Mouse (Mus musculus): Measurements from ENCODE around the gene Slc25a45.

Slc25a45 gene

DNA sequence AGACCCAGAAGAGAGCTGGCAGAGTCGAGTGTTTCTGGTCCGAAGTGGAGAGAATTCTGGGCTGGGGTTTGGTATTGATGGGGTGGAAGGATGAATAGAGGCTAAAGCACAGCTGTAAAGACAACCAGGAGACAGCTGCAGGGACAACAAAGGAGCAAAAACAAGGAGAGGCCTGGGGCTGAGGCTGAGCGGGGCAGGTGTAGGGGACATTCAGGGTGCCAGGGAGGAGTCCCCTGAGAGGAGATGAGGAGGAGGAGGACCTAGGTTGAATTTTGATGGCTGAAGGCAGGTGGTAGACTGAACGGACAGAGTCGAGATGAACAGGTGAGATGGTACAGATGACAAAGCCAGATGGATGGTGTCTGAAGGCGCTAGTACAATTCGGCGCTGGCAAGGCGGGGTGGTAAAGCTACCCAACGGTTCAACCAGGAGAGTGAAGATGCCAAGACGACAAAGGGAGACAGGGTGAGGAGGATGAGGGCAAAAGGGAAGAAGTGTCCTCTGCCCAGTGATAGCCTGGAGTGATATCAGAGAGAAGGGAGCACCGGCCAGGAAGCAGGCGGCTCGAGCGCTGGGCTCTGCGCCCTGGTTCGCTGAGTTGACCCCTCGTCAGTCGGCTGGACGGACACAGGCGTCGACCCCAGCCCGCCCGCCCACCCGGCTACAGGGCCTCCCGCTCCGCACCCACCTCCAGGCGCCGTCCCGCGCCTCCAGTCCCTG, 15.8 kb downstream of the Slc25a45 start:
- DNase-seq: no peak

DNA sequence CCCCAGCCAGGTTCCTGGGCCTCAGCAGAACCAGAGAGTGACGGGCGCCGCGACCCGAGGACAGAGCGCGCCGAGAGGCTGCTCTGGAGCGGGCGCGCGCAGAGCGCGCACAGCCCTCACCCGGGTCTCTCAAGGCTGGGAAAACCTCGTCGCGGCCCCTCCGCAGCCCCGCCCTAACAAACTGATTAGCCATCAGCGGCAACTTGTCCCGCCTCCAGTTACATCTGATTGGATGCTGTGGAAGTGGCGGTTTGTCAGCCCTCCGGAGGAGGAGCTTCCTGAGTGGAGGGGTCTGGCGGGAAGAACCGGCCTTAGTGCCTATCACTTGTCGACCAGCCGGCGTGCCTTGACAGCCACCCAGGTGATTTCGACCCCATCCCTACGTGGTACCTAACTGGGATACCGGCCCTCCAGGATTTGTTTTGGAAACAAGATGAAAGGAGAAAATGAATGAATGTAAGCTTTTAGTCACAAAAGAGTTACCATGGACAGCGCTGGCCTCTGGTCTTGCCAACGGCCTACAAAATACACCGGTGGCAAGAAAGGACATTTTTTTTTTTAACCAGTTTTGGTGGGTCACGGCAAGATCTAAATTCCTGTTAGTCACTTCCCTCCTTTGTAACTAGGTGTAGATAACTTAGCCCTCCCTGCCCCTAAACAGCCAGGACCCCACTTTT, 16.5 kb downstream of the Slc25a45 start, which contains the start of gene Tigd3:
Gene Tigd3 (minus strand): TSS at position 148 of the 677 bp plus-strand sequence.
- peak; percentile 98 to 99 for DNase-seq

DNA sequence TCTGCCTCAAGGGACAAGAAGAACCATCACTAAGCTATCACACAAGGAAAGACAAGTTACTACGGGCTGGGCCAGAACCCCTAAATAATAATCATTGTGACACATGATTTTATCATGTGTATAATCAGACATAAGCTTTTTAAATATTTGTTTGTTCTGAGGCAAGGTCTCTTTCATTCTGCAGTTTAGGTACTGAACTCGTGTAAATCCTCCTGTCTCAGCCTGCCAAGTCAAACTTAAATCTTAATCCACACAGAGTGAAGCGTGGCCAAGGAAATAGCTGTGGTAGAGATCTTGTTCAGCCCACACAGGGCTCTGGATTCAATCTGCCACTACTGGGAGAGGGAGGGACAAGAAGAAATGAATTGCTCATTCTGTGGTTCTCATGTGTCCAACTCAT, 29.7 kb downstream of the Slc25a45 start:
- no peak for DNase-seq

DNA sequence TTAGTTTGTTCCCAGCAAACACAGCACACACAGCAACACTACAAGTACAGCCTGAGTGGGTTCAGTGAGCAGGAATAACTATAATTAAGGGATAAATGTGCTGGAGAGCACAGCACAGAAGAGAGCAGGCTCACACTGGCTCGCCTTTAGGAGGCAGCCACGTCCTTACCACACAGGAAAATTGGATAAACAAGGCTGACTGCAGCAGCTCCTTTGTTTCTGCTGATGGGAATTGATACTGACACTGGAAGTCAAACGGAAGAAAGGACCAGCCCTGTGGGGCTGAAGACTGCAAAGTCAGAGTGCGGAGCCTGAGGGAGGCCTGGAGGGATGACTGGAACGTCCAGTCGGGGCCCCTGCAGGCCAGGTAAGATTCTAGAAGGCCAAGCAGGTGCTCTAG, 32.6 kb downstream of the Slc25a45 start:
- no peak for DNase-seq

DNA sequence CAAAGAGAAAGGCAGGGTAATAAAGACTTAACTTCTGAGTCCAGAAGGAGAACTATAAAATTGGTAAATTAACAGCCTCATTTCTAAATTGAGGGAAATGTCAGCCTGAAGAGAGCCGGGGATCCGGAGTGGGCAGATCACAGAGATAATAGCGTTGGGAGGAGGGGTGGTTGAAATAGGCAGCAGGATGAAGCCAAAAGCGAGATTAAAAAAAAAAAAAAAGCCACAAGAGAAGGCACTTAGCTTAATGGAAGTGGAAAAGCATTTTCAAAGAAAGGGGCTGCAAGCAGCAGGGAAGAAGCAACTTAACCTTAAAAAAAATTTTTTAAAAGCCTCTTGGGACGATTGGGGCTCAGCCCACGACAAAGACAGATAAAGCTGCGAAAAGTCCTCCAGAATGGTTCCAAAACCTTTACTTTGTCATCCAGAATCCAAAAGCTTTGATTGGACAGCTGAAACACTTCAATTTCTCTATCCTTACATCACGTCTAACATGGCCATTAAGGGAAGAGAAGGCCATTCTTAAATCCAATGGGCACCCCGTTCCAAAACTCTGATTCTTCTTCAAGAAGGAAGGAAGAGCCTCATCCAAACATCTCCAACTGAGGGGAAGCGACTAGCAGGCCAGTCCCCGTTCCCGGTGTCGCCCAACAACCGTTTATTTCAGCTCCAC, 34.0 kb downstream of the Slc25a45 start:
- no peak for DNase-seq

DNA sequence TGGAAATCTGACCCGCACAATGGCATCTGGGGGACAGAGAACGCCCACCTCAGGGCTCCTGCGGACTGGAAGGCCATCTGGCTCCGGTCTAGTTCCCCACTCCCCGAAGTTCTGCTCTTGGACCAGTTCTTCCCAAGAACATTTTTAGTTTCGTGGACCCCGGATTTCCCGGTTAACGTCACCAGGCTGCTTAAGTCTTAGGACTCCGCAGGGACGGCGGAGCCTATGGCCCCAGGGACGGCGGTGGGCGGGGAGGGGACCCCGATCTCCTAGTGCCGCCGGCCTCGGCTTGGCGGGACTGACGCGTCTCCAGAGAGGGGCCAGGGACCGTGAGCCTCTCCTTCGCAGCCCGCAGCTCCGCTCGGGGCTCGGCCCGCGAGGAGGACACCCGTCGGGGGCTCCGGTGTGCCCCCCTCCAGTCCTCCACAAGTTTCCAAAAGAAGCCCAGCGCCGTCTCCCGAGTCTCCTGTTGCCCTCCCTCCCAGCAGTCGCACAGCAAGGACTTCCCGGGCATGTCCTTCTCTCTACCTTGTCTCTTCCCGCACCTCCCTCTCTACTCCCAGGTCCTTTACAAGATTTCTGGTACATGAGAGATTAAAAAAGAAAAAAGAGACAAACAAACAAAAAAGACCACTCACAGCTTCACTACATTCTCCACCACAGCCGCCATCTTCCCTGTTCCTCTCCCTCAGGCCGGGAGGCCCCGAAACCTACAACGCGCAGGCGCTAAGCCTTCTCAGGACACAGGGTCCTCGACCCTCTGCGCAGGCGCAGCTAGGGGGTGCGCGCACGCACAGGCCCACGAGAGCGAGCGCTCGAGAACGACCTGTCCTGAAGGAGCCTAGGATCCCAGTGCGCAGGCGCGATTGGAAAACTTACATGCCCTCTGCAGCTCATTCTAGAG, 34.7 kb downstream of the Slc25a45 start:
- peak; percentile 99 to 100 for DNase-seq

DNA sequence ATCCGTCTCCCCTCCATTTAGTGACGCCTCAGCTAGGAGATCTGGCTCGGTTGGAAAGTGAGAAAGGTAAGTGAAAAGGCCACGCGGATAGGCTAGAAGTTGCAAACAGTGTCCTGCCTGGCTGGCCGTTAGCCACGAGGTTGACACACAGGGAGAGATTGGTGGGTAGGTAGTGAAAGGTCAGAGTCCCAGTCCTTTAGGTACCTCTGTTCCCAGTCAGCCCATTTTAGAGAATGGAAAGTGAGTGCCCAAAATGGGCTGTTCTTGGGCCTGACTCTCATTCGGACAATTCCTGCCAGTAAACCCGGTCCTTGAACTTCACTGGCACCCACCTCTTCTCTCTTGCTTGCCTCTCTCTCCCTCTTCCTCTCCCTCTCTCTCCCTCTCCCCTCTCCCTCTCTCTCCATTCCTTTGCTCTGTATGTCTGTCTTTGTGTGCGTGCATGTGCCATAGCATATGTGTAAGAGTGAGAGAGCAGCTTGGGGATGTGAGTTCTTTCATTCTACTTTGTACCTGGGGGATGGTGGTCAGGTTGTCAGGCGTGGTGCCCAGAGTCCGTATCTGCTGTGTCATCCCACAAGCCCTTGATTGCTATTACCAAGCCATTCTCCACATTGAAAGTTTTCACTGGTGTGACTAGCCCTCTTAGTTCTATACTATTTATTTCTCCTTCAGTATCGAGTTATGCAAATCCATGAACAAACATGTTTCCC, 35.6 kb downstream of the Slc25a45 start, which contains the start of gene Dpf2:
Gene Dpf2 (minus strand): TSS at position 4 of the 713 bp plus-strand sequence.
- DNase-seq: no peak

DNA sequence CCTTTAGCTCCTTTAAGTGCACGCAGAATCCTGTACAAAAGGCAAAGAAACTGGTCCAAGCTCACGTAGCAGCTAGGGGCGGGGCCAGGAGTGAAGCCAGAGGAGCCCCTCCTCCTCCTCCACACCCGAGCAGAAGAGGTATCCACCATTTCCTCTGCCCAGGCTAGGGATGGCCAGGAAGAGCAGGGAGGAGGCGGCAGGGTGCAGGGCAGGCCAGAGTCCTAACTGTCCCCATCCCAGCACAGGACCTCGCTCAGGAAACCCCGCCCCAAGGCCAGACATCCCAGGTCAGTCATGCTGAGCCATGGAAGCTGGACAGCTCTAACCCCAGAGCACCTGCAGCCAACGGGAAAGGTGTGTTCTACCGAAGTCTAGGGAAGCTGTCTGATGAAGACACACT, 44.1 kb downstream of the Slc25a45 start:
- peak; percentile 49 to 64 for DNase-seq

DNA sequence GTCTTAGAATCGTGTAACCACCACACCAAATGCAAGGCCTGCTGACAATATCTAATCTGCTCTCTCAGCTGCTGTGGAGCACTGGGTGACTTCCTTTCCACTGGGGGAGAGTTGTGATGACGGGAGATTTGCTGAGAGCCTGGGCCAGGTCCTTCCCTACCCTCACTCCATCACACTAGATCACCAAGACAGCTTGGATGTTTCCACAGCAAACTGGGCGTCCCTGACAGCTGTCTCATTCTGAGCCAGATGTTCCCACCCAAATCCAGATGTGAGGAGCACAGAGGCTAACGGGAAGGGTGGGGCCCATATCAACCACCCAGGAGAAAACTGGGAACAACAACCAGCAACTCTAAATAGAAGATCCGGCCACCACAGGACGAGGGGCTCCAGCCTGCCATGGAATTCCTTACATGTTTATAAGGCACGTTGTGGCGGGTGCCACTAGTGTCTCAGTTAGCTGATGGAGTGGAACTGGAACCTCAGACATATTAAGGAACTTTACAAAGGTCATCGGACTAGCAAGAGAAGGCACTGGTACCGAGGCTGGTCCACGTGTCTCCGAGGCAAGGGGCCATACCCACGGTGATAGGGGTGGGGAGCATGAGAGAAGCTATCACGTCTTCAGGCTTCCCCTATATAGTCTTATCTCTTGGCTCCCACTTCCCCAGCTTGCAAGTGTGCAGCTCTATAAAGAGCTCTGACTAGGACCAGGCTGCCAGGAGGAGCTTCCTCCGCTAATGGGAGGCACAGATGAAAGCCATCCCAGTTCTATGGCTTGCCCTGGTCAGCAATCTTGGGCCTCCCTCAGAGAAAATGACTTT, 44.7 kb downstream of the Slc25a45 start:
- DNase-seq: peak in 1 of 2 experiments; percentile 40

DNA sequence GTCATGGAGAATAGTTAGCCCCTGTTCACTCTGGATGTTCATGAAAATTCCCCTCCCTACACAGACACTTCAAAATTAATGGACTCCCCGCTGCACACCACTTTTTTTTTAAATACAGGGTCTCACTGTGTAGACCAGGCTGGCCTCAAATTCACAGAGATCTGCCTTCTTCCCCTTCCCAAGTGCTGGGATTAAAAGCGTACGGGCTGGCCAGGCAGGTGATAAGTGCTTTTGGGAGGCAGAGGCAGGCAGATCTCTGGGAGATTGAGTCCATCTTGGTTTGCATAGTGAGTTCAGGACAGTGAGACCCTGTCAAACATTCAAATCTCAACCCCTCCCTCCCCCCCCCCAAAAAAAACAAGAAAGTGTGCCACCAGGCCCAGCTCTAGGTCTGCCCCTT, 45.4 kb downstream of the Slc25a45 start:
- DNase-seq: no peak

DNA sequence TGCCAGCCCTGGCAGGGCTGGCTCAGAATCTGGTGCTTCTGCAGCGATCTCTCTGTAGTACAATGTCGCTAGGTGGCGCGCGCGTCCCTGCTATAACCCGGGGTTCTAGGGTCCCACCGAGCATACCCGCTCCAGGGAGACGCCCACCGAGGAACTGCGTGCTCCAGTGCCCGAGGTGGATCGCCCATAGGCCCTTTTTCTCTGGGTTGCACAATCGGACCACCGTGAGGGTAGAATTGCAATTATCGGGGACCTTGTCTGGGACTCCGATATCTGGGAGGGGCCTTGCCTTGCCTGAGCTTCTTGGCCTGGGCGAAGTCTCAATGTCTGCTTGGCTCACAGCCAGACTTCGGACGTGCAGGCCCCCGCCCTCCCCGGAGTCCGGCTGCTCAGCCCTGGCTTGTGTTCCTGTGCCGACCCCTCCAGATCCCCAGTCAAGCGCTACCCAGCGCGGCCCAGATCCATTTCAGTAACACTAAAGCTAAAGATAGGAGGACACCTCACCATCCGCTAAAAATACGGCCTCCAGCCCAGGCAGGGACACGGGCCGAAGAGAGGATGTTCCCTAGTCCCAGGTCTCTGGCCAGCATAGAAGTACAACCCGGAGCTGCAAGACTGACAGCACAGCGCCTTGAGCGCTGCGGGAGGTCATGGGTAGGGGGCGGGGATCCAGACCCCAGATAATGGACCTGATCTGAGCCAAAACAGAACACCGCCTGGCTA, 46.5 kb downstream of the Slc25a45 start:
- DNase-seq: peak; percentile 98 to 99

DNA sequence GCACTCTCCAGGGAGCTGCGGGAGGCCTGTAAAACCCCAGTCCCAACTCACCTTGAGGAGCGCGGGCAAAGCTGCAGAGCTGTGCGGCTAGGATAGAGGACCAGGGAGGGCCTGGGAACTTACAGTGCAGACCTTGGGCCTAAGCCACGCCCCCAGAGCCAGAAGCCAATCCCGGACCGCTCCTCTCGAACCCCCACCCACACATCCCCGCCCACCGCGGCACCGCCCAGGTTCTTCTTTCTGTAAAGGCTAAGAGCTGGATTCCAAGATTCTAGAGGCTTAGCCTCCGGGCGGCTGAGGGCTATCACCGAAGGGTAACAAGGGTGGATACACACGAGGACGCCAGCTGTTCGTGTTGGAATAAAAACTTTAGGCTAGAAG, 47.1 kb downstream of the Slc25a45 start, which contains the start of gene Cdc42ep2:
Gene Cdc42ep2 (minus strand): TSS at position 104 of the 381 bp plus-strand sequence.
- DNase-seq: peak; percentile 99

DNA sequence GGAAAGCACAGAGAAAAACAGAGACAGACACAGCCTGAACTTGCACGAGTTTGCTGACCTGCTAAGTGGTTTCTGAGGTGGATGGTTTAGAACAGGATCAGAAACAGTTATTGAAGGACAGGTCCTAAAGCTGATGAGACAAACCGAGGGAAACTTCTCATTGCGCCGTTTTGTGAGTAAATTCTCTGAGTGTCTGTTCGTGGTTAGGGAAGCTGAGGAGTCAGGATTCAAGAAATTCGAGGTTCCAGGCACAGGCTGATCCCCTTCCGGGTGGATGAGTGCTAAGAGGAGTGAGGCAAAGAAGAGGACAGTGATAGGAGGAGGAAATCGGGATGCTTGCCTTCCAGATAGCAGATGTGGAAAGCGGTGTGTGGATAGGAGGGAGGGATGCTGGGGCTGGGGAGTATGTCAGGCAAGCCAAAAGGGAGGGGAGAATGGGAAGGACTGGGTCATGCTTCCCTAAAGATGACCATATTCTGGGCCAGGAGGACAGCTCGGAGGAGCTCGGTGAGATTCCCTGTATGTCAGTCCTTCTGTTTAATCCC, 47.8 kb downstream of the Slc25a45 start:
- no peak for DNase-seq

DNA sequence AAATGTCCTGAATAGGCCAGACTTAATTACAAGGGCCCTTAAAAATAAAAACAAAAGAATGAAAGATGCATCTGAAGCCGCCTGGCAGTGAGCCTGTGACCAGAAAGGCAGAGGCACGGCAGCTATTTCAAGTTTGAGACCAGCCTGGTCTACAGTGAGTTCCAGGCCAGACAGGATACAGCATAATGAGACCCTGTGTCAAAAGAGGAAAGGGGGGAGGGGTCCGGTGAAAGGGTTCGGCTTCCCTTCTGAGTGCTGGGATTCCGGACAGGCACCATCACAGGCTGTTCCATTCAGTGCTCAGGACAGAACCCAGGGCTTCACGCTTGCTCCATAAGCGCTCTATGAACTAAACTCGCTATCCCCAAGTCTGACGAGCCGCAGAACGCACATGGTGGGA, 49.4 kb downstream of the Slc25a45 start:
- peak; percentile 29 to 52 for DNase-seq

DNA sequence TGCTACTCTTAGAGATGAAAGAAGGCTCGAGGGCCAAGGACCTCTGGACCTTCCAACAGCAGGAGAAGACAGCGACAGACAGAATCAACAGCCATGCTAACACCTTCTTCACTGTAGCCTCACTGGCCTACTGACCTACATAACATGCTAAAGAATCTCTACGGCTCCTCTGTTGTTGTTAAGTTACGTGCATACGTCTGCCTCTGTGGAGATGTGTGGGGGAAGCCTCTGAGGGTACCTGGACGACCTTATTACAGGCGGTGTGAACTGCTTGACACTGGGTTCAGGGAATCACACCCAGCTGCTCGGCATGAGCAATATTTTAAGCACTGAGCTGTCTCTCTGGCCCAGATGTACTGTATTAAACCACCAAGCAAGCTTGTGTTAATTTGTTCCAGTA, 49.9 kb downstream of the Slc25a45 start:
- no peak for DNase-seq

DNA sequence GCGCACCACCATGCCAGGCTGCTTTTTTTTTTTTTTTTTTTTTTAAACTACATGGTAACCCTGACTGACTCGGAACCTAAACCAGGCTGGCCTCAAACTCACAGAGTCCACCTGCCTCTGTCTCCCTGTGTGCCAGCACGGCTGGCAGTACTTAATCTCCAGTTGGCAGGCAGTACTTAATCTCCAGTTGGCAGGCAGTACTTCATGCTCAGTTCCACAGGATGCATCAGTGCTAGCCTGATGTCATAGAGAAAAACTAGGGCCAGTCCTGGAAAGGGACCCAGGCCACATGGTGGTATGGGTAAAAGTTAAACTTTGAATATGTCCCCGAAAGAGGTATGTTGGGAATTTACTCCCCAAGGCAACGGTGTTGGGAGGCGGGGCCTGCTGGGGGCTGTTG, 50.5 kb downstream of the Slc25a45 start:
- peak in 1 of 2 experiments; percentile 37 for DNase-seq

DNA sequence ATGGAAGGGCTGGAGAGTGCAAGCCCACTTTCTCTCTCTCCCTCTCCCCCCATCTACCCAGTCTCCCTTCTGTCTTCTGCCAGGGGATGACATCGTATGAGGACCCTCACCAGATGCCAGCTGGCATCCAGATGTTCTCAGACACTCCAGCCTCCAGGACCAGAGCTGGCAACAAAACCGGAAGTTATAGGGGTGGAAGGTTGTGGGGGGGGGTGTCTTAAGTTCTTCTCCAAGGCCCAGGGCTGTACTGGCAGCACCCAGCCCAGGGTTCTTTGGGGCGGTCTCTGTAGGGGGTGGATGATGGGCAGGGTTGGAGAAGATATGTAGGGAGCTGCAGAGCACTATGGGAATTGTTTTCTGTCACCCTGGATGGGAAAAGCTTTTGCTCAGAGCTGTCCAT, 50.9 kb downstream of the Slc25a45 start:
- no peak for DNase-seq

DNA sequence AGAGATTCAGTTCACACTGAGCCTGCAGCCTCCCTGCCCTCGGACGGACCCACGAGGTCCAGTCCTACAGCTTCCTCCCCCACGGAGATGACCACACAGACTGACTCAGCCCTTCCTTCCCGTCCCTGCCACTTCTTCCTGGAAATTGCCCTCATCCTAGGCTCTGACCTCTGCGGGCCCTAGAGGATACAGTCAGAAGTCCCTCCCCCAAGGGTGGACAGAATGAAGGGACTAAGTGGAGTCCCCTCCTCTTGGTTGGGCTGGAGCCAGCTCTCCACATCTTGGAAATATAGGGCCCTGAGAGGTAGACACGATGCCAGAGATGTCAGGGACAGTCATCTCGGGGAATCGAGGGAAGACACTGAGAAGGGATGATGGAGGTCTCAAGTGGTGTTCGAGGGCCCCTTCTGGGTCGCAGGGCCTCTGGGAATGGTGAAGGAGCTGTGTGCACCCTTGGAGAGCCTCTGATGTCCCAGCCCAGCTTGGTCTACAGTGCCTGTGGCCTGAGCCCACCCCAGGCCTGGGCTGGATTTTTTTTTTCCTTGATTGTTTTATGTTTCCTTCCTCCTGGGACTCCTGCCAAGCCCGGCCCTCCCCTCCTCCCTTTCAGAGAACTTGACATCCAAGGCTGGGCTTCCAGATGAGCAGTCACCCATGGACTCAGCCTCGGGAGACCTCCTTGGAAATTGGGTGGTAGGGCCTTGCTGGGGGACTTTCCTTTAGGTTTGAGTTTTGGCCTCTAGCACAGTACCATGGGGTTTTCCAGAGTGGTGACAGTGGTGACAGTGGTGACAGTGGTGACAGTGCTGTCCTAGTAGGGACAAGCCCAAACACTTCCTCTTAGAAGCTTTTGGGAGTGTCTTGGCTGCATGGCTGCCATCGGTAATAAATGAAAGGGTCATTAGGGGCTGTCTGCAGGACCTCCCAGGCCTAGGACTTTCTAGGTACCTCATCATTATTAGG, 52.3 kb downstream of the Slc25a45 start:
- peak; percentile 91 to 94 for DNase-seq

DNA sequence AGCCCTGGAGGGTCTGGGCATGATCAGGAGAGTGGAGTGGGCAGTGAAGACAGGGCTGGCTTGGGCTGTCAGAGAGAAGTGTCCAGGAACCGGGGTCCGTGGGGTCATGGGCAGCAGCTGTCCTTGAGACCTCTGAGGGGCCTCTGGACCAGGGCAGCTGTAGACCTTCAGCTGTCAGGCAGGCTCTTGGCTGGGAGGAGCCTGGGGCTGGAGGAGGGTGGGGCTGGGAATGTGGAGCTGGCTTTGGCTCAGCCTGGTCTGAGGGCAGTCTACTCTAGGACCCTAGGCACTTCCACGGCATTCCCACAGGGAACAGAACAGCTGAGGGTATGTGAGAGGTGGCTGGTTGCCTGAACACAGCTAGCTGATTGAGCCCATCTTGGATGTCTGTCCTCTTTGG, 57.7 kb downstream of the Slc25a45 start:
- DNase-seq: peak; percentile 83 to 89

All from kidney, postnatal 4 days (tissue).